Mouse (Mus musculus): ENCODE results near the gene Ibtk. TPM values are rescaled to one million over a fixed set of nuclear protein-coding genes. Genes with fewer than 3 reads are reported as not detected.
A peak's percentile ranks its signal among the peaks of the same experiment; 100 is the strongest.
"Not testable (repeated sequence)": the region's sequence is repeated elsewhere in the genome, so short reads cannot be mapped to it uniquely, and the experiment has no call there.

Ibtk gene
- 10 to 100 TPM; 22.3 TPM for total RNA-seq (2021)
- long read RNA-seq, experiment 1, full-length matches to known transcripts = 7 of 12 reads
- long read RNA-seq, experiment 1, partial matches to known transcripts = 2 of 12 reads
- long read RNA-seq, experiment 1, other reads (novel, unspliced or antisense) = 3 of 12 reads
- long read RNA-seq, experiment 2, full-length matches to known transcripts = 2 of 3 reads
- long read RNA-seq, experiment 2, partial matches to known transcripts = 1 of 3 reads
- long read RNA-seq, experiment 2, other reads (novel, unspliced or antisense) = 0 of 3 reads

GRCm38 (mm10) chr9:85749142-85749921, at the start of gene Ibtk:
Gene Ibtk (minus strand): TSS chr9:85749334.
- intact Hi-C loops (cut with DNase I) = no loop called here
- DNase-seq (ENCODE audit: low spot score in 2 of 2) = peak; percentile 98 to 99

GRCm38 (mm10) chr9:85791521-85791920, 42.4 kb upstream of the Ibtk start:
- intact Hi-C loops (cut with DNase I); DNase-seq (ENCODE audit: low spot score in 2 of 2): not testable (repeated sequence)

DNA sequence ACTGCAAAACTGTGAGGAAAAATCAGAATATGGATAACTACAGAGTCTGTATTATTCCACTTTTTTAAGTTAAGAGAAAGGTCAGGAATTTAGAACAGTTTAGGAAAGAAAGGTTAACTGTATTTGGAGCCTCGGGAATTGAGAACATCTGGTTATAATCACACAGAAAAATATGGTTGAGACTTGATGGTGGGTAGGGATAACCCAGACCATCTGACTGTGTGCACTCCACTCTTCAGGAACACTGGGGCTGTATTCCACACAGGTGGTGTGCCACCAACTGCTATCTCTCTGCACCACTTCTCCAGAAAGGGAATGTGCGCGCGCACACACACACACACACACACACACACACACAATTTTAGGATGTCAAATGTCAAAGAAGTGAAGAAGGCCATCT, 31.1 kb upstream of the Ibtk start:
- intact Hi-C loops (cut with DNase I) = no loop called here
- no peak for DNase-seq (ENCODE audit: low spot score in 2 of 2)

GRCm38 (mm10) chr9:85779458-85779857, 30.3 kb upstream of the Ibtk start:
- intact Hi-C loops (cut with DNase I) = loop anchor here (1.0 kb wide), 1 partner anchor 672 kb away; no protein-coding TSS in a partner anchor
- peak; percentile 8 to 16 for DNase-seq (ENCODE audit: low spot score in 2 of 2)

DNA sequence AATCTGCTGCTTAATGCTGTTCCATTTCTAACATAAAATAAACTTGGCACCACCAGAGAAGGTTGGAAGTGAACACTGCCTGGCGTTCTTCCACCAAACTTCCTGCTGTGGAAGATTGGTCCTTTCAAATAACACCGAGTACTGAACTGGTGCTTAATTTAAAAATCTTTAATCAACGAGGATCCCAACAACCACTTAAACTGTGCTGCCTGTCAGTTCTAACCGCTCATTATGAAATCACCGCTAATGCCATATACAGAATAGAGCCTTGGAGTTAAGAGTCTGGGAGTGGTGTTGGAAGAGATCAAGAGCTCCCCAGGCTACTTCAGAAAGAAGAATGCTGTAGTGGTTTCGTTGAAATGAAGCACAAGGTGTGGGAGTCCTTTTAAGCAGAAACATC, 28.4 kb upstream of the Ibtk start:
- intact Hi-C loops (cut with DNase I) = no loop called here

GRCm38 (mm10) chr9:85772280-85772679, 23.1 kb upstream of the Ibtk start:
- intact Hi-C loops (cut with DNase I) = no loop called here
- DNase-seq (ENCODE audit: low spot score in 2 of 2) = no peak

More for the DNA sequence above, 28.4 kb upstream of the Ibtk start:
- peak; percentile 6 to 30 for DNase-seq (ENCODE audit: low spot score in 2 of 2)

GRCm38 (mm10) chr9:85771454-85771853, 22.3 kb upstream of the Ibtk start:
- intact Hi-C loops (cut with DNase I) = no loop called here
- no peak for DNase-seq (ENCODE audit: low spot score in 2 of 2)

- DNase-seq (ENCODE audit: low spot score in 2 of 2) = no peak
- intact Hi-C loops (cut with DNase I) = no loop called here
Observed at GRCm38 (mm10) chr9:85770369-85770768, 21.2 kb upstream of the Ibtk start.

DNA sequence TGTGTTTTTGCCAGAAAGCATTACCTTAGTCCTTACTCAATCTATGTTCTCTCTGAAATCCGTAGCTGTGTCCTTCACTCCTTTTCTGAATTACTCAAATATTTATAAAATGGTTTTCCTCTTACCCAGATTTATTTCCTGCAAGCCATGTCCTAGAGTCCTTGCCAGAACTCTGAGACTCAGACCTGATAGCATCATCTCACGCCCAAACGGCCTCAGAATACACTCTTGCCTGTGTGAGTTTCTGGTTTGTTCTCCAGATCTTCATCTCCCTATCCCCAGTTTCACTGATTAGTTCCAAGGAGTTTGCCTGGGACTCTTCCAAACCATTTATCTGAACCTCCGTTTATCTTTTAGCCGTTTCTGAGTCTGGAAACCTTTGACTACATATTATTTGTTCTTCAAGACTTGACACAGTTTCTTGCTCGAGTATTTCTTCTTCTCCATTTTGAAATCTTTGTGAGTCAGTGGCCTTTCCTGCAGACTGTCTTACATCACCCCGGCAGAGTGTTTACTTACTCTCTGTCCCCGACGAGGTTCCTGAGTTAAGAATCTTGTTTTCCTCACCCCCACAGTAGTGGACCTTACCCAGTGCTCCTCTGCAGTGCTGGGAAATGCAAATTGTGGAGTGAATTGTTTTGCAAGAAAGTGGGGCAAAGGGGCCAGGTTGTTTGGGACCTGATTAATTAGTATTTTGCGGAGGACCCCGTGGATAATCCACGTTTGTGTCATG, 20.1 kb upstream of the Ibtk start:
- intact Hi-C loops (cut with DNase I) = no loop called here
- DNase-seq (ENCODE audit: low spot score in 2 of 2) = no peak

GRCm38 (mm10) chr9:85767255-85767654, 18.1 kb upstream of the Ibtk start:
- DNase-seq (ENCODE audit: low spot score in 2 of 2) = no peak
- intact Hi-C loops (cut with DNase I) = no loop called here

DNA sequence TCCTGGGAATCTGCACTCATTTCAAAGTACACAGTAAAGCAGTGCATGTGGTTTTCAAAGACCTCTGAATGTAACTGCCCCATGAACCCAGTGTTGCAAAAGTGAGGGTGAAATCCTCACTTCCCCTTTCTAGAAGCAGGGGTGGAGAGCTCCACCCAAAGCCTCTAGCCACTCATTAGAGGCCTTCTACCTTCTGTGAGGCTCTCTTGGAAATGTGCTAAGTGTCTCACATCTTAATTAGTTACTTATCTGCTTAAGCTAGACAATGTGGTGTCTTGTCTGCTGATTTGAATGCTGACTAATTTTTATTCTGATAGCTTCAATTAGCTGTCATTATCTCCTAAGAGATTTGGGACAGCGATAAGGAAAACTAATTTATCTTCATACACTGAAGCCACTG, 13.3 kb upstream of the Ibtk start:
- no peak for DNase-seq (ENCODE audit: low spot score in 2 of 2)
- intact Hi-C loops (cut with DNase I) = no loop called here

DNA sequence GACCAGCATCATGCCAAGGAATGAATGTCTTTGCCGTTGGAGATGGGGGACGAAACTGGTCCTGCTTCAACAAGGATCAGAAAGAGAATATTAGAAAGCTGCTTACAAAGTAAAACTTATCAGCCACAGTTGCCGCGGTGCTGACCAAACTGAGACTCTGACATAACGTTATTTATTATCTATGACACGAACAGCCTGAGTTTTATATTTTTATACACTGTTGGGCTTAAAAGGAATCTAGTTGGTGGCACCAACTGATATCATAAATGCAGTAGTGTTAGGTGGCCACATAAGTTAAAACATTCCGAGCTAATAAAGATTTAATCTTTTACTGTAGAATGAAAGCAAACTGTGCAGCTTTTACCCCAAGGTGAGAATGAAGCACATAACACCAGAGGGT, 1.7 kb upstream of the Ibtk start:
- intact Hi-C loops (cut with DNase I) = no loop called here
- DNase-seq (ENCODE audit: low spot score in 2 of 2) = no peak

DNA sequence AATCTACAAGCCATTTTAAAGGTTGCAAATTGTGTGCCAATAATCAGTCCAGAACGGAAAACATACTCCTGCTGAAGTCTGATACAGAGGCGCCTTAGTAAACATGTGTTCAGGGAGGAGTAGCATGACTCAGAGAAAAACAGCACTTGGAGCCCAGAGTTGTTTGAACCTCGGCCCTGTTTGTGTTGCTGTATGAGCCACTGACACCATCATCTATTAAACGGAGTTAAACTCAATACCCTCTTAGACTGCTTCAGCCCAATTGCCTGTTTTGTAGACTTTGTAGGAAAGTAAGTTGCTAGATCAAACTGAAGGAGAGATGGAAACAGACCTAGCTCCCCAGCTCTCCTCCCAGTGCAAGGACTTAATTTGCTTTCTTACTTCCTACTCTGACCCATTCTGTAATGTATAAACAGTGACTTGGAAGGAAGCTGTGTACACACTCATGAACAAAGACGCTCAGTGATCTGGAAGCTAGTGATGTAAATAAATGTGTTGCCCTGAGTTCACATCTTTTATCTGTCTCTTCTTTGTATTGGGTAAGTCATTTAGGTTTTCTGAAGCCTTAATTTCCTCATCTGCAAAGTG, 882 bp upstream of the Ibtk start:
- intact Hi-C loops (cut with DNase I) = no loop called here
- DNase-seq (ENCODE audit: low spot score in 2 of 2) = no peak

- intact Hi-C loops (cut with DNase I) = no loop called here
- DNase-seq (ENCODE audit: low spot score in 2 of 2) = peak; percentile 65 to 73
Observed at GRCm38 (mm10) chr9:85748204-85749141, 661 bp downstream of the Ibtk start.

GRCm38 (mm10) chr9:85745566-85745965, 3.6 kb downstream of the Ibtk start:
- intact Hi-C loops (cut with DNase I) = no loop called here
- no peak for DNase-seq (ENCODE audit: low spot score in 2 of 2)

- intact Hi-C loops (cut with DNase I) = no loop called here
Observed at GRCm38 (mm10) chr9:85743358-85743757, 5.8 kb downstream of the Ibtk start.

GRCm38 (mm10) chr9:85742107-85742506, 7.0 kb downstream of the Ibtk start:
- no peak for DNase-seq (ENCODE audit: low spot score in 2 of 2)

More at GRCm38 (mm10) chr9:85743358-85743757, 5.8 kb downstream of the Ibtk start:
- no peak for DNase-seq (ENCODE audit: low spot score in 2 of 2)

DNA sequence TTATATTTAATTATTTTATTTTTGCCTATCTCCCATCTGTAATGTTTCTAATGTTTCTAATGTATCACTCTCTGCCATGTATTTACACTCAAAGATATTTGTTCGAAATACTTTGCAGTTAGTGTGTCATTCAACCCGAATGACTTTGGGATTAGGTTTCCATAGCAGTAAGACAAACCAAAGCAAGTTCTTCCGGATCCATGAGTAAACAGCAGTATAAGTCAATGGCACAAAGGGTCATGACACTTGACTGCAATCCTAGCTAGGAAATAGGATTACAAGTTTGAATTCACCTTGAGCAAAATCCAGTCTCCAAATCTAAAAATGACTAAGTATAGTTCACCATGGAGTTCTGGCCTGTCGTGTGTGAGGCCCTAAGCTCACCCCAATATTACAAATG, 9.9 kb downstream of the Ibtk start:
- intact Hi-C loops (cut with DNase I) = no loop called here
- DNase-seq (ENCODE audit: low spot score in 2 of 2) = no peak

More at GRCm38 (mm10) chr9:85742107-85742506, 7.0 kb downstream of the Ibtk start:
- intact Hi-C loops (cut with DNase I) = no loop called here

DNA sequence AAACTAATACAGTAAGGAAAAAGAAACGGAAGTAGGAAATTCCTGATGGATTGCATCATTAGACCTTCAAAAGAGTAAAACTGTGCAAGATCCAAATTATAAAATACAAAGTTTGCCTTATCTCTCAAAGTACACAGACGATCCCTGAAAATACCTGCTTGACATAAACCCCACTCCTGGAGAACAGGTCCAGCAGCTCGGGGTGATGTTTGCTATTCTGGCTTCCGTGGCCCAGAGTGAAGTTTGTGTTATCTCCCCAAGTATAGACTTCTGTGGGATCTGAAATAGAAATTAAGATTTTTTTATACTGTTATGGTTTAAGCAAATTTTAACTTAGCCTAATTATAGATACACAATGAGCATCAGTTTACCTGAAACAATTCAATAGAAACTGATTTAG, 14.3 kb downstream of the Ibtk start:
- intact Hi-C loops (cut with DNase I) = no loop called here
- no peak for DNase-seq (ENCODE audit: low spot score in 2 of 2)
